Mouse (Mus musculus) heart, adult 18-20 months (tissue): Measurements from ENCODE around the gene Ints5. TPM values are rescaled to one million over a fixed set of nuclear protein-coding genes. Genes with fewer than 3 reads are reported as not detected.

ENCODE experiments used
- DNase-seq, 2 experiments: peaks; one replicate each; pipeline ENCODE4 v3.0.0; 2021 to 2022; ENCODE audit warnings: mixed read lengths in 1 of 2
- microRNA-seq, 2 experiments: library from miRNA; unstranded; fragments of <30 nt; microRNA quantifications; one replicate each; pipeline ENCODE4 v1.2.0; 2022
- total RNA-seq, 2 experiments: library from RNA; stranded (reverse); gene quantifications; 2 replicates each; pipeline ENCODE4 v1.2.3; 2021

Gene Ints5
- total RNA-seq, 2 experiments from 2014 or later, result 11.2 to 11.5 TPM

DNA sequence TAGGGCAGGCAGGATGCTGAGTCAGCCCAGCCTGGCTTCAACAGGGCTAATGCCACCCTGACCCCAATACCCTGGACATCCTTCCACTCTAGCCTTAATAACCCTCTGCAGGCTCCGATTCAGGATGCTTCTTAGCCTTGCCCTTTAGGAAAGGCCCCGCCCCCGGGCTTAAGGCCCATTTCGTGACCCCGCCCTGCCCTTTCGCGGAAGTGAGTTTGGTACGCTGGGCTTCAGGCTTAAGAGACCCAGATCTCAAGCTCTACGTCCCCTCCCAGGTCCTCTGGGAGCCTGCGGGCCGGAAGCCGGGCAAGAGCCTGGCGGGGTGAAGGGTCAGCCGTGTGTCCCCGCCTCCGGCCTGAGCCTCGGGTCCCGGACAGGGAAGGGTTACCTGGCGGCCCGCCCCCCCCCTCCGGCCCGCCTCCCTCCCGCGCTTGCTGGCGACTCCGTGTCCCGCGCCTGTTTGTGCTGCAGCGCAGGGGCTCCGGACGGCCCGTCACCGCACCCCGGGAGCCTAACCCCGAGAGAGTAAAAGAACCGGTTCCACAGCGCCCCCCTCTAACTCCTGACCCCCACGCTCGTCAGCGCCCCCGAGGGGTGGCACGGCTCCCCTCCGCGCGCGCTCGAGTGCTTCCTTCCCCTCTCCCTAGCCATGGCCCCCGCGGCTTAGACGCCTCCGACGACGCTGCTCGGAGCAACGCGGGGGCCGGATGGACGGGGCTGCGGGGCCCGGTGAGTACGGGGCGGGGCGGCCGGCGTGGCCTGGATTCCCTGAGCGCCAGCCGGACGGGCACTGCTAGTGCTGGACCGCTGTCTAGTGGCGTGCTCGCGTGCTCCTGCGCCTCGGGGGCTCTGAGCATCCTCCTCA is 36.7 kb downstream of the Ints5 start, which contains the start of the genes Rom1 and Eml3:
Gene Rom1 (minus strand): TSS at position 133 of the 865 bp plus-strand sequence.
Gene Eml3 (plus strand): TSS at position 329 of the 865 bp plus-strand sequence.
- peak; percentile 96 to 97 for DNase-seq

DNA sequence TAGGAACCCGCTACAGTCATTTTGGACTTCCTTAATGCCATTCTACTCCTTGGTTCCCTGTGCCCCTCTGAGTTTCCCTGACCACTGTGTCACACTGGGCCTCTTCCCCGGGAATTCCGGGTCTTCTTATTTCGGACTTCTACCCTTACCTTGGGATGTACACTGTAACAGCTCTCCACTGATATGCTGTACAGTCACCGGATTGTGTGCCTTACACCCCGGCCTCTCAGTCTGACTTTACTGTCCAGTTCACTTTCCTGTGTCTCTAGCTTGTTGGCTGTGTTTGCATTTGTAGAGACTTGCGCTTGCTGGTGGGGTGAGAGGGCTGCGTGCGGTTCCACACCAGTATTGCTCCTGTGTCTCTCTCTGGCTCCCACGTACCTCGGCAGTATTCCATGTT is 37.3 kb downstream of the Ints5 start:
- no peak for DNase-seq

DNA sequence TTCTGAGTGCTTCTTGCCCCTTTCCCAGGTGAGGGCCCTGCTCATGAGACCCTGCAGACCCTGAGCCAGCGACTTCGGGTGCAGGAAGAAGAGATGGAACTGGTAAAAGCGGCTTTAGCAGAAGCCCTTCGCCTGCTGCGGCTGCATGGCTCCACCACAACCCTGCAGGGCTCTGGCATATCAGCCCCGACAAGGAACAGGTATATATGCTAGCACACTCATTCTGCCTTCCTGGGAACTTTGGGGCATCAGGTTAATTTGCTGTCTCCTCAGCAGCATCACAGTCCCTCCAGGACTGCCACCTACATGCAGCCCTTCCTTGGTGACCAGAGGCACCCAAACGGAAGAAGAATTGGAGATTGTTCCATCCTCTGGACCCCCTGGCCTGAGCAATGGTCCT is 38.0 kb downstream of the Ints5 start:
- no peak for DNase-seq

DNA sequence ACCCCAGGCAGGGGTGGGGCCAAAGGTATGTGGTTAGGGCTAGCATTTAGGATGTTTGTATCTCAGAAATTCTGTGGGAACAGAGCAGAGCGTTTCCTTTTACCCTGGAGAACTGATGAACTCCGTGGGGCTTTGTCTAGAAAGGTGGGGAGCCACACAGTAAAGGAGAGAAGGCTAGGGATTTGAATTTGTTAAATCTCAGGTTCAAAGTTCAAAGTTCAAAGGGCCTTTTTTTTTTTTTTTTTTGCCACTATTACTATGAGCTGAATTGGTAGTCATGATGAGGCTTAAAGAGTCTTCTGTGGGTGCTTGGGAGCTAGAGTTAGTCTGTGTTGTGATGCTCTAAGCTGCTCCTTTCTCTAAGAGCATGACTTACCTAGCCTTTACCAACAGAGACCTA is 43.9 kb downstream of the Ints5 start:
- DNase-seq, result no peak

DNA sequence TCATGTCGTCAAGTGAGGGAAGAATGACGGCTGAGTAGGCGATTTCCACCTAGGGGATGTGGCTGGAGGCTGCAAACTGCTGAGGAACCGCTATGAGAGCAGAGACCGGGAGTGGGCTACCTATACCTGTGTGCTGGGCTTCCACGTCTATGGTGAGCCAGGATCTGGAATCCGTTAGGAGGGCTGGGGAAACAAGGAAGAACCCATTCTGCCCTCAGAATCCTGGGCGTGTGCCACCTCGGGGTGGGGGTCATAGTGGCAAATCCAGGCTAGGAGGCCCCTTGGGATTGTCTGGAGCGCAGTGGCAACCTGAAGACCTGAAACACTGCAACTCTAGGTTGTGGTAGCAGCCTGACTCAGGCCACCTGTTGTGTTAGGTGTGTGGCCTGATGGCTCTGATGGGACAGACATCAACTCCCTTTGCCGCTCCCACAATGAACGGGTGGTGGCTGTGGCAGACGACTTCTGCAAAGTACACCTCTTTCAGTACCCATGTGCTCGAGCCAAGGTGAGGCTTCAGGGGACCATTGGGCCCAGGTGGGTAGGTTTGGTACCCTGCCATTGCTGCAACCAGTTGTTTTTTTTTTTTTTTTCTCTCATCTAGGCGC is 47.8 kb downstream of the Ints5 start:
- DNase-seq, result no peak

DNA sequence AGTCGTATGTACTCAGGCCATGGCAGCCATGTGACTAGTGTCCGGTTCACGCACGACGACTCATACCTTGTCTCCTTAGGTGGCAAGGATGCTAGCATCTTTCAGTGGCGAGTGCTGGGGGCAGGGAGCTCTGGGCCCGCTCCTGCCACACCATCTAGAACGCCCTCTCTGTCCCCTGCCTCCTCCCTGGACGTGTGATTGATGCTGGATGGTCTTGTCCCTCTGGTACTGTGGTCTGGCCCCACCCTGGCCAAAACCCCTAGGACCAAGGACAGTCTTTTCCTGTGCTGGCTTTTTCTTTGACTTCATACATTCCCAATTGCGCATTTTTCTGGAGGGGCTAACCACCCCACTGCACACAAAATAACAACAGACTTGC is 48.3 kb downstream of the Ints5 start:
- DNase-seq, result no peak

DNA sequence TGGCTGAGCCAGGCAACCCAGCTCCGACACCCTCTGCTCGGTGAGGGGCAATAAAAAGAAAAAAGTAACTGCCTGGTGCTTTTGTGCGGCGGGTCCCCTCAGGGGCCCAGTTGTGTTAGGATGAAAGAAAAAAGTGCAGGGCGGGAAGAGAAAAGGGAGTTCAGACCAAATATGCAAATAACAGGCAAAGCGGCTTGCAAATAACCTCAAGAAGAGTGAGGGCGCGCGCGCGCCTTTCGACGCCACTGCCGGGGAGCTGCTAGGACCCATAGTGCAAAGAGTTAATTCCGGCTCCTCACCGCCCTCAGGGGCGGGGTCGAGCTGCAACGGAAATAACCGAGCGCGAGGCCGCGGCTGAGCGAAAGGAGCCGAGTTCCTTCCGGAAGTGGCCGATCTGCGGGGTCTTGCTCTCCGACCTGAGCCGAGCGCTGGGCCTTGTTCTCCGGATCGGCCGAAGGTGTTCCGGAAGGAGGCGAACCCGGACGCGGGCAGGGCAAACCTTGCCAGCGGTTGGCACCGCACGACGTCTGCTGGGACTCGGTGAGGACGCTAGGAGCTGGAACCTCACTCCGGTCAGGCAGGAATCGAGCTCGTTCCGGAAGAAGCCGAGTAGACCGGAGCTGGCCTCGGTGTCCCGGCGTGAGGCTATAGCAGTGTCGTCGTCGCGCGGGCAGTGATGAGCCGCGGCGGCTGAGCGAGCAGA is 48.9 kb downstream of the Ints5 start, which contains the start of gene Mta2:
Gene Mta2 (plus strand): TSS at position 361 of the 703 bp plus-strand sequence.
- peak; percentile 96 to 97 for DNase-seq

DNA sequence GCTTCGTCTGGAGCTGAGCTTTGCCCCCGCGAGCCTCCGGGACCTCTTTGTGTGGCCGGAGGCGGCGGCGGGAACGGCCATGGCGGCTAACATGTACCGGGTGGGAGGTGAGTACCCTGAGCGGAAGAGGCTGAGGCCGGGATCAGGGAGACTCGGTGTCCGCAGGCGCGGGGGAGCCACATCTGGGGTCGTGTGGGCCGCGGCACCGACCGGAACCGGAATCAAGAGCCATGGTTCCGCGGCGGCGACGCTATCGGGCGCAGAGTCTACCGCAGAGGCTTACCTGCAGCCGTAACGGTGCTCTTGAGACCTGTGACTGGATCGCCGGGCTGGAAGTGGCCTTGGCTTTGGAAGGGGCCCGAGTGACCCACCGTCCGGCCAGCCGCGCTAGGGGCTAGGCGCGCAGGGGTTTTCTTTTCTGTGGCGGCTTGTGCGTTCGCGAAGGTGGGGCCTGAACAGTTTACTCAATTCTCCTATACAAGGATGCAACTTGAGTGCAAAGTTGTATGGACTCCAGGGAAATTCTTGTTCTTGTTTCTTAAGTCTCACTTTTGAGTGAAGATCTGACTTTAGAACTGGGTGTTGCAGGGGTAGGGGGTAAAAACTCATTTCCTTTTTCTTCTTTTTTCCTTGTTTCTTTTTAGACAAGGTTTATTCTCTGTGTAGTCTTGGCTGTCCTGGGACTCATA is 49.6 kb downstream of the Ints5 start:
- DNase-seq, result peak in 1 of 2 experiments; percentile 66

DNA sequence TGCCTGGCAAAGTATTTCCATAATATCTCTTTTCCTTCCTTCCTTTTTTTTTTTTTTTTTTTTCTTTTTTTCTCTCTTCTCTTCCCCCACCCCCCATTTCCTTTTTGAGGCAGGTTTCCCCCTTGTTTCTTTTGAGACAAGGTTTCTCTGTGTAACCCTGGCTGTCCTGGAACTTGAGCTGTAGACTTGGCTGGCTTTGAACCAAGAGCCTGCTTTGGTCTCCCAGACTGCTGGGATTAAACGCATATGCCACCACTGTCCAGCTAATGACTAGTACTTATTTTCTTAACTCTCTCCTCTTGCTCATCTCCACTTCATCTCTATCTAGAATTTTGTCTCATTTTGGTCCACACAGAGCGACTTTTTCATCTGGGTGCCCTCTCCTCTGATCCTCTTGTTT is 50.2 kb downstream of the Ints5 start:
- DNase-seq, result no peak

DNA sequence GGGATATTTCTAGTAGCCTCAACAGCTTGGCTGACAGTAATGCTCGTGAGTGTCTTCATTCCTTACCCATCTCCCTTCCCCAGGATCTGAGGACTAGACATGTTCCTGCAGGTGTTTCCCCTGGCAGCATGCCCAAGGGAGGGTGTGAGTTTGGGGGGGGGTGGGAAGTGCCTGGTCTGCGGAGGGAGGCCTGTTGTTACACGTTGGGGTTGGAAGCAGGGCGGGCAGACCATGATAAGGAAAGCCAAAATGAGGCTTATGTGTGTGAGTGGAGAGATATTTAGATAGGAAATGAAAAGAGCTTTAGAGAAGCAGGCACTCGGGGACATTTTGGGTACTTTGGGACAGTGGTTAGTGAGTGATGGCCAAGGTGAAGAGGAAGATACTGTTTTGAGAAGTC is 51.3 kb downstream of the Ints5 start:
- DNase-seq, result no peak

DNA sequence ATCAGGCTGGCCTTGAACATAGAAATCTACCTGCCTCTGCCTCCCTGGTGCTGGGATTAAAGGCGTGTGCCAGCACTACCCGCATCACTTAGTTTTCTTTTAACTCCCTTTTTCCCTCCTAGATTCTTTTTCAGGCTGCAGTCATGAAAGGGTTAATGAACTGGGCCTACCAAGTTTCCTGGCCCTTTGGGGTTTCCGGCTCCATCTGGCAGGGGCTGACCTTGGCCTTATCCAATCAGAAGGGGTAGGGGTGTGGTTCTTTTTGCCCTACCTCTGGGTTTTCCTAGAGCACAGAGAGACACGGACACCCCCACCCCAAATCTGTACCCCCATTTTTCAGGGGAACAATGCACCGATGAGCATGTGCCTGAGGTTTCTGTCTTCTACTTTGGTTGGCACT is 51.9 kb downstream of the Ints5 start:
- DNase-seq, result peak; percentile 69

DNA sequence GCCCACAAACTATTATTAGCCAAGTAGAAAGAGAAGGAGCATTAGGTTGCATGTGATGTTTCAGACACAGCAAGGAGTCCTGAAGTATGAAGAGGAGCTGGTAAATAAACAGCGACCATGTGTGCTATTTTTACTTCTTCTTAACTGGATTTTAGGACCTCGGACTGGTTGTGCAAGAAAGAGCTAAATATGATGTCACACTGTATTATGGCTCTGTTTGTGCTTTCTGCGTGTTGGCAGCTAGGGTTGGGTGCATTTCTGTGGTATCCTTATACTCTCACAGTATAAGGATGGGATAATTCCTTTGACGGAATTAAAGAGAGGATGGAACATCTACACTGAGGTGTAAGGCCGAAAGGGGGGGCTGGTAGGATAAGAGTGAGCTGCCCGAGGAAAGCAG is 52.4 kb downstream of the Ints5 start:
- DNase-seq, result no peak

DNA sequence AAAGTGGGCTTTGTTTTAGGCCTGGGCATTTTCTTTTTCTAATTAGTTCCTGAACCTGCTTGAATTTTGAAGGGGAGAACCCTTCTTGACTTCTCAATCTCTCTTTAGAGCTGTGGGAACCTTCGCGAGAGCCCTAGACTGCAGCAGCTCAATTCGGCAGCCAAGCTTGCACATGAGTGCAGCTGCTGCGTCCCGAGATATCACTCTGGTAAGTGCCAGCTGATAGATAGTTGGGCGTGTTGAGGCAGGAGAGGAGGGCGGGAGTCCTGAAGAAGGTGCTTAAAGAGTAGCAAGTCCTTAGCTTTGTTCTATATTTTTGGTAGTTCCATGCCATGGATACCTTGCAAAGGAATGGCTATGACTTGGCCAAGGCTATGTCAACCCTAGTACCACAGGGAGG is 54.1 kb downstream of the Ints5 start:
- no peak for DNase-seq

Small RNA genes within 50 kb of the gene (microRNA-seq; reads per million reads assigned to microRNA genes)
- 0 reads per million in 2 experiments for gene Mir5136

Other genes with a start within 250 kb of the Ints5 start
- under 1 TPM in 1 of 2 experiments, not detected in 1; 0.10 TPM for gene Chrm1, start 229.2 kb upstream of the Ints5 start, total RNA-seq
- 10 to 100 TPM; 42.4 to 48.1 TPM for gene Slc3a2, start 169.6 kb upstream of the Ints5 start, total RNA-seq
- 10 to 100 TPM; 18.8 to 22.3 TPM for gene Wdr74, start 157.2 kb upstream of the Ints5 start, total RNA-seq
- under 1 TPM in 1 of 2 experiments, not detected in 1; 0.72 TPM for gene 1700092M07Rik, start 152.3 kb upstream of the Ints5 start, total RNA-seq
- gene Stx5a, start 151.6 kb upstream of the Ints5 start, total RNA-seq, result 10 to 100 TPM; 21.3 to 27.1 TPM
- 10 to 100 TPM; 31.6 to 35.6 TPM for gene Nxf1, start 135.9 kb upstream of the Ints5 start, total RNA-seq
- gene Tmem223, start 122.0 kb upstream of the Ints5 start, total RNA-seq, result 100 to 1,000 TPM; 133 to 134 TPM
- 10 to 100 TPM; 12.0 to 12.6 TPM for gene Tmem179b, start 118.5 kb upstream of the Ints5 start, total RNA-seq
- 1 to 10 TPM; 7.2 to 8.6 TPM for gene Taf6l, start 106.6 kb upstream of the Ints5 start, total RNA-seq
- 10 to 100 TPM; 58.3 to 60.9 TPM for gene Polr2g, start 94.4 kb upstream of the Ints5 start, total RNA-seq
- gene Zbtb3, start 90.5 kb upstream of the Ints5 start, total RNA-seq, result 1 to 10 TPM in 1 of 2 experiments, under 1 TPM in 1; 0.79 to 1.6 TPM
- gene Ttc9c, start 73.7 kb upstream of the Ints5 start, total RNA-seq, result 10 to 100 TPM; 13.6 to 18.3 TPM
- gene Hnrnpul2, start 73.0 kb upstream of the Ints5 start, total RNA-seq, result 10 to 100 TPM; 47.2 to 47.4 TPM
- gene AC129217.1, start 63.2 kb upstream of the Ints5 start, total RNA-seq, result not detected
- 10 to 100 TPM; 24.7 to 32.2 TPM for gene Bscl2, start 55.5 kb upstream of the Ints5 start, total RNA-seq
- gene Gng3, start 53.8 kb upstream of the Ints5 start, total RNA-seq, result not detected
- gene Lrrn4cl, start 42.2 kb upstream of the Ints5 start, total RNA-seq, result 1 to 10 TPM; 2.3 to 3.6 TPM
- 100 to 1,000 TPM; 125 to 132 TPM for gene Ubxn1, start 21.5 kb upstream of the Ints5 start, total RNA-seq
- 10 to 100 TPM; 55.9 to 62.8 TPM for gene Uqcc3, start 12.1 kb upstream of the Ints5 start, total RNA-seq
- gene Lbhd1, start 9.3 kb upstream of the Ints5 start, total RNA-seq, result 1 to 10 TPM; 1.6 to 3.8 TPM
- not detected for gene Gm49403, start 9.1 kb upstream of the Ints5 start, total RNA-seq
- gene 1810009A15Rik, start 4.2 kb upstream of the Ints5 start, total RNA-seq, result 10 to 100 TPM; 19.1 to 20.1 TPM
- 1 to 10 TPM in 1 of 2 experiments, not detected in 1; 3.4 TPM for gene Gm49416, start 4.1 kb upstream of the Ints5 start, total RNA-seq
- gene Ganab, start 5.1 kb downstream of the Ints5 start, total RNA-seq, result 10 to 100 TPM; 45.0 to 52.1 TPM
- 10 to 100 TPM; 38.0 to 38.7 TPM for gene B3gat3, start 27.4 kb downstream of the Ints5 start, total RNA-seq
- 10 to 100 TPM; 25.7 to 34.7 TPM for gene Rom1, start 36.4 kb downstream of the Ints5 start, total RNA-seq
- gene Eml3, start 36.5 kb downstream of the Ints5 start, total RNA-seq, result 1 to 10 TPM; 5.7 to 7.6 TPM
- 10 to 100 TPM; 28.8 to 30.1 TPM for gene Mta2, start 48.9 kb downstream of the Ints5 start, total RNA-seq
- gene Tut1, start 60.8 kb downstream of the Ints5 start, total RNA-seq, result 1 to 10 TPM; 8.2 to 9.5 TPM
- 100 to 1,000 TPM; 239 to 257 TPM for gene Eef1g, start 74.0 kb downstream of the Ints5 start, total RNA-seq
- 100 to 1,000 TPM; 341 to 356 TPM for gene Ahnak, start 96.3 kb downstream of the Ints5 start, total RNA-seq
- 10 to 100 TPM in 1 of 2 experiments, not detected in 1; 80.4 TPM for gene Scgb1a1, start 195.0 kb downstream of the Ints5 start, total RNA-seq
- 10 to 100 TPM; 33.8 to 36.0 TPM for gene Asrgl1, start 242.6 kb downstream of the Ints5 start, total RNA-seq